Mouse (Mus musculus) erythroblast, embryonic 14.5 days (primary cell): ENCODE data around the gene Msmb.

Experiments
- GATA1 ChIP-seq: IDR thresholded peaks from 2 replicates; pipeline ENCODE4 v1.6.1; 2012; ENCODE audit warnings: low read length, inconsistent platforms, mixed read lengths
- TAL1 ChIP-seq: IDR thresholded peaks from 3 replicates; pipeline ENCODE4 v1.6.1; 2012; ENCODE audit warnings: low read length, inconsistent platforms, mixed read lengths

DNA sequence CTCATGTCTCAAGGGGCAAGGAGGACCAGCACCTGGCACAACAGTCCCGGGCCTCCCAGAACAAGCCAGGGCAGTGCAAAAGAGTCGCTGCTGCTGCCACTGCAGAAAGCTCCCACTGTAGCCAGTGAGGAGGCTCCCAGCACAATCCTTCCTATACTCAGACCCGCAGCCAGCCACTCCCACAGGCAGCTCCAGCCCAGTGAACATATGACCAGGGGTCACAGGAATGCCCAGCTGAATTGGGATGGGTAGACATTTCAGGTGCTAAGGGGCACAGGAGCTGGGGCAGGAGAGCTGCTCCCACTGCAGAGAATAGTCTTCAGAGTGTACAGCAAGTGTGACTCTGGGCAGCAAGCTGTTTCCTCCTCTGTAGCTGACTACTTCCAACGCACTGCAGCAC, 3.6 kb downstream of the Msmb start:
- TF ChIP-seq TAL1 (no peak), GATA1 (no peak)
